Mouse (Mus musculus) stomach, embryonic 15.5 days (tissue): Measurements from ENCODE around the gene Grik2. TPM values are rescaled to one million over a fixed set of nuclear protein-coding genes. Genes with fewer than 3 reads are reported as not detected.
"Not testable (repeated sequence)": the region's sequence is repeated elsewhere in the genome, so short reads cannot be mapped to it uniquely, and the experiment has no call there.

Experiments
- ATAC-seq: fragments of 200-750 bp; cut with Nextera tagmentation; 2 replicates; pipeline ENCODE4 v1.8.0; 2017; ENCODE audit warnings: low read depth, moderate number of reproducible peaks, moderate TSS enrichment; ENCODE audit not compliant: insufficient read depth, low FRiP score
- H3K27ac ChIP-seq: fragments of 300-500 bp; sonication (generic); 2 replicates; pipeline ENCODE4 v1.5.1; 2015; ENCODE audit warnings: mild to moderate bottlenecking, inconsistent platforms
- H3K27me3 ChIP-seq: fragments of 300-500 bp; sonication (generic); replicated peaks from 2 replicates; pipeline ENCODE4 v1.6.1; 2015; ENCODE audit warnings: inconsistent platforms
- H3K36me3 ChIP-seq: fragments of 300-500 bp; sonication (generic); 2 replicates; pipeline ENCODE4 v1.6.1; 2015; ENCODE audit warnings: inconsistent platforms
- H3K4me1 ChIP-seq: fragments of 300-500 bp; sonication (generic); 2 replicates; pipeline ENCODE4 v1.6.1; 2015; ENCODE audit warnings: inconsistent platforms
- H3K4me2 ChIP-seq: fragments of 300-500 bp; sonication (generic); 2 replicates; pipeline ENCODE4 v1.6.1; 2015; ENCODE audit warnings: mild to moderate bottlenecking, inconsistent platforms
- H3K4me3 ChIP-seq: fragments of 300-500 bp; sonication (generic); replicated peaks from 2 replicates; pipeline ENCODE4 v1.5.1; 2015; ENCODE audit warnings: inconsistent platforms
- H3K9ac ChIP-seq: fragments of 300-500 bp; sonication (generic); 2 replicates; pipeline ENCODE4 v1.6.1; 2015; ENCODE audit warnings: inconsistent platforms
- H3K9me3 ChIP-seq: fragments of 300-500 bp; sonication (generic); 2 replicates; pipeline ENCODE4 v1.6.1; 2016; ENCODE audit warnings: inconsistent platforms
- WGBS: fragments of 180-500 bp; shearing (Covaris S2); methylation state at CpG from one replicate; pipeline ENCODE4 v1.1.7; 2015; 5-methylcytosine and 5-hydroxymethylcytosine counted together
- polyA plus RNA-seq: library from polyadenylated mRNA; unstranded; fragments of >200 nt; fragmentation: Nextera tagmentation; extraction: Ambion mirVana; gene quantifications from 2 replicates; pipeline ENCODE4 v1.2.1, GENCODE M21; 2015

Grik2 gene
- polyA plus RNA-seq, 1 experiment from 2014 or later, result 3.3 TPM

DNA sequence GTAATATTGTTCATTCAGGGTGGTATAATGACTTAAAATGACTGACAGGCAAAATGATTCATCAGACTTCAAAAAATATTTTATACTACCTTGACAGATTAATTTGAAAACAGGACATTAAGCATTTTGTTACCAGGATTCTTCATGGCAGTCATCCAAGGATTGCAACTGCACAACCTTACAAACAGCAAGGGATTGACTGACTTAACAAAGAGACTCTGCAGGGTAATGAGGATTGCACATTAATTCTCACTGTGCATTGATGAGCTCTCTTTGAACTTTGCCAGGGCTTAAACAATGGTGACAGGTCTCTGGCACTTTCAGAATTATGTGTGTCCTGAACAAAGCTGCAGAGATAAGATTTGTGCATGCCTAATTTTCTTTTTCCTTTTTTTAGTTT lies 466.2 kb downstream of the Grik2 start:
- no peaks in the 10 kb centered on the region for H3K4me1 ChIP-seq
- no peak overlapping the region for H3K9ac ChIP-seq
- no peak for ATAC-seq
- no peaks in the 10 kb centered on the region for H3K36me3 ChIP-seq
- no peaks in the 10 kb centered on the region for H3K27me3 ChIP-seq
- no peak overlapping the region for H3K4me2 ChIP-seq
- H3K27ac ChIP-seq, result no peak overlapping the region
- no peaks in the 10 kb centered on the region for H3K9me3 ChIP-seq
- no peak overlapping the region for H3K4me3 ChIP-seq

- ATAC-seq, result no peak
- Histone ChIP-seq H3K4me2 (no peak overlapping the region), H3K36me3 (no peaks in the 10 kb centered on the region), H3K9me3 (no peaks in the 10 kb centered on the region), H3K27ac (no peak overlapping the region), H3K4me3 (no peak overlapping the region), H3K27me3 (no peaks in the 10 kb centered on the region), H3K9ac (no peak overlapping the region), H3K4me1 (no peaks in the 10 kb centered on the region)
- 70% methylated on average over 2 of the region's 2 CpGs for WGBS
Measured at GRCm38 (mm10) chr10:49319880-49320279, 468.7 kb downstream of the Grik2 start.

DNA sequence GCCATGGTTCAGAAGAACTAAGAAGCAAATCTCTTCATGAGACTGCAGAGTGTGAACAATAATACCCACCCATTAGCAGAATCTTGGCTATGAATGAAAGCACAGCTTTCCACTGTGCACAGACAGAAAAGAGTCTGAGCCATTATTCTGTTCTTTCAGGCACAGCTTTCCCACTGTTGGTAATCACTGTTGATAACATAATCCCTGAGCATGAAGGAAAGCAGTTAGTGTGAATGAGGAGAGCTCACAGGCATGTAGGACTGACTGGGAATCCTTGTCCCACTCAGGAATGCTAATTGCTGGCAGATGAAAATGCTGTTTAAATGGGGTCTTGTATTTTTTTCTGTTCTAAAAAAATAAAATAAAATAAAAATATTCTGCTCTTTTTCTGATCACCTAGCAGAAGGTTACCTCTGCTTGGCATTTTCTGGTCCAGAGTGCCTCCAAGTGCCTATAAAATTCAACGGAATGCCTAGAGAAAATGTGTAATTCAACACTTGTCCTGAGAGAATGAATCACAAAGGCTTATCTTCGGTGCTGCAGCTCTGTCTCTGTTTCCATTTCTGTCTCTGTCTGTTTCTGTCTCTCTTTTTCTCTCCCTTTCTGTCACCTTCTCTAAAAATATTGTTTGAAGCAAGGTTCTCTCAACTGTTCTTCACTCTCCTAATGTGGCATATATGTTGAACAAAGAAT lies 532.2 kb downstream of the Grik2 start:
- Histone ChIP-seq H3K9ac (no peak overlapping the region), H3K4me2 (no peak overlapping the region), H3K36me3 (no peaks in the 10 kb centered on the region), H3K27me3 (no peaks in the 10 kb centered on the region), H3K27ac (no peak overlapping the region), H3K9me3 (no peaks in the 10 kb centered on the region), H3K4me3 (no peak overlapping the region), H3K4me1 (no peaks in the 10 kb centered on the region)
- ATAC-seq, result no peak
- 34% methylated on average over 2 of the region's 2 CpGs for WGBS

- not testable (repeated sequence) for ATAC-seq
Measured at GRCm38 (mm10) chr10:49237356-49237755, 551.2 kb downstream of the Grik2 start.

DNA sequence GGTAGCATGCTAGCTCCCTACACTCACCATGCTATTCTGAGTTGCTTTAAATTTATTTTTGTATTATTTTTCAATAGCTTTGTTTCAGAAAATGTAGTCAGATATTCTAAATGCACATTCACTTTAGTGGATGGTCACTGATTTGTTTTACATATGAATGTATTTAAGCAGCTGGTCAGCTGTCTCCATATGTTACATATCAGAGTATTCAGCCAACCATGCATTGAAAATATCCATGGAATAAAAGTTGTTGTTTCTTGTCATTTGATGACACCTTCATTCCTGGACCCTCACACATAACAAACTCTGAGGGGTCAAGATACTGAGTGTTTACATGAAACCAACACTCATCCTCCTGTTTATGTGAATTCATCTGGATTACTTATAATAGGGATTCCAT lies 551.7 kb downstream of the Grik2 start:
- not testable (repeated sequence) for H3K4me3 ChIP-seq, ATAC-seq, H3K4me2 ChIP-seq, H3K27me3 ChIP-seq, H3K9me3 ChIP-seq, H3K36me3 ChIP-seq, H3K9ac ChIP-seq, H3K27ac ChIP-seq, H3K4me1 ChIP-seq

More at GRCm38 (mm10) chr10:49237356-49237755, 551.2 kb downstream of the Grik2 start:
- H3K27ac ChIP-seq, H3K4me1 ChIP-seq, H3K4me3 ChIP-seq, H3K36me3 ChIP-seq, H3K27me3 ChIP-seq, H3K9ac ChIP-seq, H3K4me2 ChIP-seq, H3K9me3 ChIP-seq: not testable (repeated sequence)
- 67% methylated on average over 6 of the region's 6 CpGs for whole genome bisulfite sequencing

GRCm38 (mm10) chr10:49220096-49220495 lies 568.5 kb downstream of the Grik2 start:
- H3K4me1 ChIP-seq, result no peaks in the 10 kb centered on the region
- H3K27me3 ChIP-seq, result no peaks in the 10 kb centered on the region
- H3K36me3 ChIP-seq, result no peaks in the 10 kb centered on the region
- no peaks in the 10 kb centered on the region for H3K9me3 ChIP-seq
- H3K4me3 ChIP-seq, result no peak overlapping the region
- H3K9ac ChIP-seq, result no peak overlapping the region
- WGBS, result 57% methylated on average over 1 of the region's 1 CpGs
- no peak overlapping the region for H3K4me2 ChIP-seq
- no peak overlapping the region for H3K27ac ChIP-seq
- no peak for ATAC-seq

DNA sequence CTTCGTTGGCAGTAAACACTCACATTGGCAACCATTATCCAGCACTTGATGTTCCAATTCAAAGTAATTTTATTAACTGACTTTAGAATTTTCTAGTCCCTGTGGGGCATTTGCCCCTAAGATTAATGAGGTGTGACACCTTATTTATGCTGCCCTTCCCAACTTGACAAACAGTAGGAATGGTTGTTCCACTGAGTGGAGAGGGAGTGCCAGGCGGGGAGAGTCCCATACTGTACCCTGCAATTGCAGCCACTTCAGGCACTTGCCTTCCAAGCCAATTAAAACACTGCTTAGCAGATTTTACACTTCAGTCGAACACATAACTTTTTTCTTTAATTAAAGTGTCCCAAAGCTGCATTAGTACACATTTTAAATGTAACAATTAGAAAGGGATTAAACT lies 568.9 kb downstream of the Grik2 start:
- H3K4me1 ChIP-seq, result no peaks in the 10 kb centered on the region
- H3K9me3 ChIP-seq, result no peaks in the 10 kb centered on the region
- ATAC-seq, result no peak
- WGBS, result 47% methylated on average over 3 of the region's 3 CpGs
- H3K36me3 ChIP-seq, result no peaks in the 10 kb centered on the region
- no peak overlapping the region for H3K4me2 ChIP-seq
- no peaks in the 10 kb centered on the region for H3K27me3 ChIP-seq
- no peak overlapping the region for H3K27ac ChIP-seq
- no peak overlapping the region for H3K9ac ChIP-seq
- H3K4me3 ChIP-seq, result no peak overlapping the region

DNA sequence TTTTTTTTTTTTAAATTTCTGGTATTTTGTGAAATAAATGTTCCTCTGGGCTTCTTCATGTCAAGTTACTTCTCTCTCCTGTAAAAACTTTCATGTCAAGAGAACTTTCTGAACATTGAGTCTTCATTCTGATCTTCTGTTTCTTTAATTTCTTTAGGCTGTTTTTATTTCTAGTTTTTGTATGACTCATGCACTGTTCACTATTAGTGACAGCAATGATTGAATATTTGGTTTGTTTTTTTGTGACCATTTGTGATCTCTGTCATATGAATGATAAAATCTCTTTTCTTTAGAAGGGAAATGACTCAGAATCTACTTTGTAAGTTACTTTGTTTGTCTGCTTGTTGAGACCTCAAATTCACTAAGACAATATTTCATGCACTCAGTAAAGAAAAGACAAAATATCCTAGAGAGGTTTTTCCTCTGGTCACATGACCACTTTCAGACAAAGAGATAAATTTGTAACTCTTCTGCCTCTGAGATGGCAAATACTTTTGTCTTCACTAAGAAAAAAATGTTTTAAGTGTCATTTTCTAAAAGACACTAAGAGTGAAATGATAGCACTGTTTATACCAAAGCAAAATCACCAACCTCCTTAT lies 596.7 kb downstream of the Grik2 start:
- no peak for ATAC-seq
- H3K9ac ChIP-seq, result no peak overlapping the region
- no peaks in the 10 kb centered on the region for H3K4me1 ChIP-seq
- no peak overlapping the region for H3K27ac ChIP-seq
- H3K36me3 ChIP-seq, result no peaks in the 10 kb centered on the region
- H3K9me3 ChIP-seq, result no peaks in the 10 kb centered on the region
- no peak overlapping the region for H3K4me2 ChIP-seq
- no peaks in the 10 kb centered on the region for H3K27me3 ChIP-seq
- H3K4me3 ChIP-seq, result no peak overlapping the region

DNA sequence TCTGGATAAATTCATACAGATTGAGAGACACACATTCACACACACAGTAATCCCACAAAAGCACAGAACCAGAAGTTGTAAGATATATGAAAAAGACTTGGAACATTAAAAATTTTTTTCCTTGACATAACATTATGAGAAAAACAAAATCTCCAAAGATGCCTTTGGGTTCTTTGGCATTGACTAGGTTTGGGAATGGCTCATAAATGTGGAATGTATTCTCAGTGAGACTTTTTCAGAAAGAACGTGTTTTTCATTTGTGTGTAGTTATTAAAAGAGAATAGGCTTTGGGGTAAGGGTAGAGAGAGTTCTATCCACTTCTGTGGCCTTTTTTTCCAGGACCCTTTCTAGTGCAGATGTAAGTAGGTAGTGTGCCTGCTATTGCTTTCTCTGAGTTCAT lies 597.3 kb downstream of the Grik2 start:
- WGBS, result 87% methylated on average over 1 of the region's 1 CpGs

DNA sequence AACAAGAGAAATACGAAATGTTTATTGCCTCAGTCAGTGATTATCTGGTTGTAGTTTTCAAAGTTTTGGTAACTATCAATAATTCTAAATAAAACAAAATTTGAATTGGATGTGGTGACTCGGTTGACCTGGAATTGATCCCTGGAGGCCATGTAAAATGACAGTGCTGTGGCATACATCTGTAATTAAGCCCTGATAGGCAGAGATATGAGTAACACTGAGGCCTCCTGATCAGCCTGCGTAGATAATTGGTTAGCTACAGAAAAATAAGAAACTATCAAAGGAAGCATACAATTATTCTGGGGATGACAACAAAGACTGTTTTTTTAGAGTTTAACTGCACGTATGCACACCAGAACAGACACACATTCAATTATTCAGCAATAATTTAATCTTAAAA lies 634.4 kb downstream of the Grik2 start:
- Histone ChIP-seq H3K27ac (no peak overlapping the region), H3K27me3 (no peaks in the 10 kb centered on the region), H3K4me2 (no peak overlapping the region), H3K4me1 (no peaks in the 10 kb centered on the region), H3K36me3 (no peaks in the 10 kb centered on the region), H3K9ac (no peak overlapping the region), H3K9me3 (no peaks in the 10 kb centered on the region), H3K4me3 (no peak overlapping the region)
- no peak for ATAC-seq
- WGBS, result 80% methylated on average over 4 of the region's 4 CpGs

More for the DNA sequence above, 597.3 kb downstream of the Grik2 start:
- Histone ChIP-seq H3K4me2 (no peak overlapping the region), H3K27ac (no peak overlapping the region), H3K9me3 (no peaks in the 10 kb centered on the region), H3K36me3 (no peaks in the 10 kb centered on the region), H3K4me1 (no peaks in the 10 kb centered on the region), H3K27me3 (no peaks in the 10 kb centered on the region), H3K4me3 (no peak overlapping the region), H3K9ac (no peak overlapping the region)
- ATAC-seq, result no peak

DNA sequence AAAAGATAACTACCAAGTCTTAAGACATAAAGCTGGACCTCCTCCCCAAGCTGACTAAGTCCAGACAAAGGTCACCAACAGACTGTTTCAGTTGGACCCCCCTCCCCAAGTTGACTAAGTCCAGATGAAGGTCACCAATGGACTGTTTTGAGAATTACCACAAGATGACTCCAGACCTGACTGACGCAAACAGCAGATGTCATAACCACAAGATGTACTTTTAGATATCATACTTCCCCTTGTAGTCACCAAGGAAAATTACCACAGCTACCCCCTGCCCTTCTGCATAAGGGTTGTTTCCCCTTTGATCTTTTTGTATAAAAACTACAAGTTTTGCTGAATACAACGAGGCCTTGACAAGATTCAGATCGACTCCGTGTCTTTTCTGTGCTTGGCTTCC lies 637.1 kb downstream of the Grik2 start:
- not testable (repeated sequence) for H3K9ac ChIP-seq, H3K4me3 ChIP-seq, H3K4me2 ChIP-seq, ATAC-seq, H3K36me3 ChIP-seq, H3K9me3 ChIP-seq, H3K27me3 ChIP-seq, H3K27ac ChIP-seq, H3K4me1 ChIP-seq
- WGBS, result 92% methylated on average over 4 of the region's 4 CpGs

GRCm38 (mm10) chr10:49149714-49150113 lies 638.9 kb downstream of the Grik2 start:
- Histone ChIP-seq H3K27me3 (no peaks in the 10 kb centered on the region), H3K4me2 (no peak overlapping the region), H3K27ac (no peak overlapping the region), H3K4me3 (no peak overlapping the region), H3K9me3 (no peaks in the 10 kb centered on the region), H3K4me1 (no peaks in the 10 kb centered on the region), H3K36me3 (no peaks in the 10 kb centered on the region), H3K9ac (no peak overlapping the region)
- WGBS, result 78% methylated on average over 4 of the region's 4 CpGs
- ATAC-seq, result no peak

GRCm38 (mm10) chr10:49142658-49143057 lies 645.9 kb downstream of the Grik2 start:
- H3K9me3 ChIP-seq, result no peaks in the 10 kb centered on the region
- no peak for ATAC-seq
- H3K36me3 ChIP-seq, result no peaks in the 10 kb centered on the region
- H3K4me2 ChIP-seq, result no peak overlapping the region
- no peak overlapping the region for H3K27ac ChIP-seq
- H3K27me3 ChIP-seq, result no peaks in the 10 kb centered on the region
- WGBS, result 93% methylated on average over 3 of the region's 3 CpGs
- no peaks in the 10 kb centered on the region for H3K4me1 ChIP-seq
- no peak overlapping the region for H3K4me3 ChIP-seq
- H3K9ac ChIP-seq, result no peak overlapping the region
